Mouse (Mus musculus): ENCODE data around the gene Gm11563. TPM values are rescaled to one million over a fixed set of nuclear protein-coding genes. Genes with fewer than 3 reads are reported as not detected.
"Not testable (repeated sequence)": the region's sequence is repeated elsewhere in the genome, so short reads cannot be mapped to it uniquely, and the experiment has no call there.

Gm11563 gene
- not detected in 2 replicates for polyA plus RNA-seq (2014; fragmentation: Nextera tagmentation; extraction: Ambion mirVana)

- H3K4me1 ChIP-seq (replicated peaks; ENCODE audit: control insufficient read depth, insufficient read depth, low read length); H3K27me3 ChIP-seq (ENCODE audit: control insufficient read depth, insufficient read depth, low read length); H3K9ac ChIP-seq (ENCODE audit: low read length); H3K9me3 ChIP-seq (ENCODE audit: control insufficient read depth, low read length); ATAC-seq (replicated peaks; ENCODE audit: low FRiP score); H3K4me2 ChIP-seq (ENCODE audit: low read depth, low read length, severe bottlenecking); H3K4me3 ChIP-seq (ENCODE audit: low read depth, low read length); H3K36me3 ChIP-seq (ENCODE audit: control insufficient read depth, insufficient read depth, low read length); DNase-seq (ENCODE audit: low spot score); H3K27ac ChIP-seq (ENCODE audit: low read depth, low read length): not testable (repeated sequence)
- WGBS = 78% methylated on average over 10 of the region's 10 CpGs
These were observed at the start of gene Gm11563 for GRCm38 (mm10) chr11:99658467-99659010. Gene Gm11563 (minus strand): TSS chr11:99658960.

GRCm38 (mm10) chr11:99690463-99690862, 31.7 kb upstream of the Gm11563 start, which contains the start of gene Gm14190:
Gene Gm14190 (minus strand): TSS chr11:99690740.
- no peak within 1 kb of the TSS for H3K4me3 ChIP-seq (ENCODE audit: low read depth, low read length)
- no peaks in the 10 kb centered on the region for H3K36me3 ChIP-seq (ENCODE audit: control insufficient read depth, insufficient read depth, low read length)
- H3K9ac ChIP-seq (ENCODE audit: low read length) = no peak within 1 kb of the TSS
- WGBS = 88% methylated on average over 1 of the region's 1 CpGs
- H3K27me3 ChIP-seq (ENCODE audit: control insufficient read depth, insufficient read depth, low read length) = no peaks in the 10 kb centered on the region
- ATAC-seq (replicated peaks; ENCODE audit: low FRiP score) (no peak), DNase-seq (ENCODE audit: low spot score) (no peak)
- H3K27ac ChIP-seq (ENCODE audit: low read depth, low read length) = no peak within 1 kb of the TSS
- no peaks in the 10 kb centered on the region for H3K4me1 ChIP-seq (replicated peaks; ENCODE audit: control insufficient read depth, insufficient read depth, low read length)
- no peaks in the 10 kb centered on the region for H3K9me3 ChIP-seq (ENCODE audit: control insufficient read depth, low read length)
- no peak within 1 kb of the TSS for H3K4me2 ChIP-seq (ENCODE audit: low read depth, low read length, severe bottlenecking)

- not testable (repeated sequence) for H3K36me3 ChIP-seq (ENCODE audit: control insufficient read depth, insufficient read depth, low read length); DNase-seq (ENCODE audit: low spot score); H3K4me1 ChIP-seq (replicated peaks; ENCODE audit: control insufficient read depth, insufficient read depth, low read length); H3K27me3 ChIP-seq (ENCODE audit: control insufficient read depth, insufficient read depth, low read length); H3K27ac ChIP-seq (ENCODE audit: low read depth, low read length); ATAC-seq (replicated peaks; ENCODE audit: low FRiP score); H3K9me3 ChIP-seq (ENCODE audit: control insufficient read depth, low read length); H3K4me2 ChIP-seq (ENCODE audit: low read depth, low read length, severe bottlenecking); H3K9ac ChIP-seq (ENCODE audit: low read length); H3K4me3 ChIP-seq (ENCODE audit: low read depth, low read length)
- 81% methylated on average over 1 of the region's 1 CpGs for WGBS
These were observed 26.5 kb upstream of the Gm11563 start for GRCm38 (mm10) chr11:99685235-99685634.

GRCm38 (mm10) chr11:99683481-99683880, 24.7 kb upstream of the Gm11563 start:
- H3K9me3 ChIP-seq (ENCODE audit: control insufficient read depth, low read length) = no peaks in the 10 kb centered on the region
- 95% methylated on average over 2 of the region's 2 CpGs for WGBS
- H3K4me3 ChIP-seq (ENCODE audit: low read depth, low read length) = no peak overlapping the region
- H3K36me3 ChIP-seq (ENCODE audit: control insufficient read depth, insufficient read depth, low read length) = no peaks in the 10 kb centered on the region
- no peaks in the 10 kb centered on the region for H3K4me1 ChIP-seq (replicated peaks; ENCODE audit: control insufficient read depth, insufficient read depth, low read length)
- DNase-seq (ENCODE audit: low spot score) = peak; percentile 47
- no peak overlapping the region for H3K4me2 ChIP-seq (ENCODE audit: low read depth, low read length, severe bottlenecking)
- no peak for ATAC-seq (replicated peaks; ENCODE audit: low FRiP score)
- H3K9ac ChIP-seq (ENCODE audit: low read length) = no peak overlapping the region
- H3K27ac ChIP-seq (ENCODE audit: low read depth, low read length) = no peak overlapping the region
- H3K27me3 ChIP-seq (ENCODE audit: control insufficient read depth, insufficient read depth, low read length) = no peaks in the 10 kb centered on the region

GRCm38 (mm10) chr11:99665860-99666259, 7.1 kb upstream of the Gm11563 start, which contains the start of gene Krtap4-6:
Gene Krtap4-6 (minus strand): TSS chr11:99665960.
- H3K27ac ChIP-seq (ENCODE audit: low read depth, low read length) = no peak within 1 kb of the TSS
- no peaks in the 10 kb centered on the region for H3K9me3 ChIP-seq (ENCODE audit: control insufficient read depth, low read length)
- H3K4me2 ChIP-seq (ENCODE audit: low read depth, low read length, severe bottlenecking) = no peak within 1 kb of the TSS
- DNase-seq (ENCODE audit: low spot score) (no peak), ATAC-seq (replicated peaks; ENCODE audit: low FRiP score) (no peak)
- H3K4me3 ChIP-seq (ENCODE audit: low read depth, low read length) = no peak within 1 kb of the TSS
- no peaks in the 10 kb centered on the region for H3K4me1 ChIP-seq (replicated peaks; ENCODE audit: control insufficient read depth, insufficient read depth, low read length)
- H3K36me3 ChIP-seq (ENCODE audit: control insufficient read depth, insufficient read depth, low read length) = no peaks in the 10 kb centered on the region
- H3K9ac ChIP-seq (ENCODE audit: low read length) = no peak within 1 kb of the TSS
- H3K27me3 ChIP-seq (ENCODE audit: control insufficient read depth, insufficient read depth, low read length) = no peaks in the 10 kb centered on the region

- Histone ChIP-seq H3K36me3 (ENCODE audit: control insufficient read depth, insufficient read depth, low read length) (no peaks in the 10 kb centered on the region), H3K4me1 (replicated peaks; ENCODE audit: control insufficient read depth, insufficient read depth, low read length) (no peaks in the 10 kb centered on the region), H3K9me3 (ENCODE audit: control insufficient read depth, low read length) (no peaks in the 10 kb centered on the region), H3K4me3 (ENCODE audit: low read depth, low read length) (no peak overlapping the region), H3K4me2 (ENCODE audit: low read depth, low read length, severe bottlenecking) (no peak overlapping the region), H3K9ac (ENCODE audit: low read length) (no peak overlapping the region), H3K27ac (ENCODE audit: low read depth, low read length) (no peak overlapping the region), H3K27me3 (ENCODE audit: control insufficient read depth, insufficient read depth, low read length) (no peaks in the 10 kb centered on the region)
- WGBS = 89% methylated on average over 10 of the region's 10 CpGs
- DNase-seq (ENCODE audit: low spot score) (no peak), ATAC-seq (replicated peaks; ENCODE audit: low FRiP score) (no peak)
These were observed 4.0 kb upstream of the Gm11563 start for GRCm38 (mm10) chr11:99662802-99663201.

- no peak overlapping the region for H3K9ac ChIP-seq (ENCODE audit: low read length)
- no peak for ATAC-seq (replicated peaks; ENCODE audit: low FRiP score)
These were observed 496 bp upstream of the Gm11563 start for GRCm38 (mm10) chr11:99659256-99659655.

GRCm38 (mm10) chr11:99657051-99657450, 1.7 kb downstream of the Gm11563 start:
- DNase-seq (ENCODE audit: low spot score) = no peak
- 49% methylated on average over 5 of the region's 5 CpGs for WGBS

More at GRCm38 (mm10) chr11:99659256-99659655, 496 bp upstream of the Gm11563 start:
- Histone ChIP-seq H3K4me1 (replicated peaks; ENCODE audit: control insufficient read depth, insufficient read depth, low read length) (no peaks in the 10 kb centered on the region), H3K27me3 (ENCODE audit: control insufficient read depth, insufficient read depth, low read length) (no peaks in the 10 kb centered on the region), H3K36me3 (ENCODE audit: control insufficient read depth, insufficient read depth, low read length) (no peaks in the 10 kb centered on the region), H3K4me3 (ENCODE audit: low read depth, low read length) (no peak overlapping the region), H3K9me3 (ENCODE audit: control insufficient read depth, low read length) (no peaks in the 10 kb centered on the region), H3K27ac (ENCODE audit: low read depth, low read length) (no peak overlapping the region), H3K4me2 (ENCODE audit: low read depth, low read length, severe bottlenecking) (no peak overlapping the region)
- DNase-seq (ENCODE audit: low spot score) = no peak
- 95% methylated on average over 4 of the region's 4 CpGs for WGBS

GRCm38 (mm10) chr11:99650136-99650535, 8.6 kb downstream of the Gm11563 start, which contains the start of gene Gm11555:
Gene Gm11555 (minus strand): TSS chr11:99650236.
- H3K9me3 ChIP-seq (ENCODE audit: control insufficient read depth, low read length) = no peaks in the 10 kb centered on the region
- ATAC-seq (replicated peaks; ENCODE audit: low FRiP score) (no peak), DNase-seq (ENCODE audit: low spot score) (no peak)
- no peak within 1 kb of the TSS for H3K4me2 ChIP-seq (ENCODE audit: low read depth, low read length, severe bottlenecking)
- H3K27ac ChIP-seq (ENCODE audit: low read depth, low read length) = no peak within 1 kb of the TSS
- H3K27me3 ChIP-seq (ENCODE audit: control insufficient read depth, insufficient read depth, low read length) = no peaks in the 10 kb centered on the region
- no peaks in the 10 kb centered on the region for H3K36me3 ChIP-seq (ENCODE audit: control insufficient read depth, insufficient read depth, low read length)
- H3K4me1 ChIP-seq (replicated peaks; ENCODE audit: control insufficient read depth, insufficient read depth, low read length) = no peaks in the 10 kb centered on the region
- no peak within 1 kb of the TSS for H3K4me3 ChIP-seq (ENCODE audit: low read depth, low read length)
- whole genome bisulfite sequencing = 84% methylated on average over 2 of the region's 2 CpGs
- H3K9ac ChIP-seq (ENCODE audit: low read length) = no peak within 1 kb of the TSS

More at GRCm38 (mm10) chr11:99657051-99657450, 1.7 kb downstream of the Gm11563 start:
- Histone ChIP-seq H3K4me2 (ENCODE audit: low read depth, low read length, severe bottlenecking) (no peak overlapping the region), H3K4me1 (replicated peaks; ENCODE audit: control insufficient read depth, insufficient read depth, low read length) (no peaks in the 10 kb centered on the region), H3K27ac (ENCODE audit: low read depth, low read length) (no peak overlapping the region), H3K36me3 (ENCODE audit: control insufficient read depth, insufficient read depth, low read length) (no peaks in the 10 kb centered on the region), H3K27me3 (ENCODE audit: control insufficient read depth, insufficient read depth, low read length) (no peaks in the 10 kb centered on the region), H3K4me3 (ENCODE audit: low read depth, low read length) (no peak overlapping the region), H3K9ac (ENCODE audit: low read length) (no peak overlapping the region), H3K9me3 (ENCODE audit: control insufficient read depth, low read length) (no peaks in the 10 kb centered on the region)
- no peak for ATAC-seq (replicated peaks; ENCODE audit: low FRiP score)
